Mouse (Mus musculus) heart, adult 10 weeks (tissue): ENCODE data around the gene 6820408C15Rik. TPM values are rescaled to one million over a fixed set of nuclear protein-coding genes. Genes with fewer than 3 reads are reported as not detected.

Experiments used
- polyA plus RNA-seq: library from polyadenylated mRNA; stranded (reverse); fragments of 350-450 nt; fragmentation: Illumina TruSeq; extraction: RNeasy Lipid Tissue Mini Kit (QIAGEN cat#74804); gene quantifications from one replicate; pipeline ENCODE4 v1.2.3, GENCODE M21; 2014; ENCODE audit warnings: low read depth, low replicate concordance

6820408C15Rik gene
- 4.6 TPM for polyA plus RNA-seq

DNA sequence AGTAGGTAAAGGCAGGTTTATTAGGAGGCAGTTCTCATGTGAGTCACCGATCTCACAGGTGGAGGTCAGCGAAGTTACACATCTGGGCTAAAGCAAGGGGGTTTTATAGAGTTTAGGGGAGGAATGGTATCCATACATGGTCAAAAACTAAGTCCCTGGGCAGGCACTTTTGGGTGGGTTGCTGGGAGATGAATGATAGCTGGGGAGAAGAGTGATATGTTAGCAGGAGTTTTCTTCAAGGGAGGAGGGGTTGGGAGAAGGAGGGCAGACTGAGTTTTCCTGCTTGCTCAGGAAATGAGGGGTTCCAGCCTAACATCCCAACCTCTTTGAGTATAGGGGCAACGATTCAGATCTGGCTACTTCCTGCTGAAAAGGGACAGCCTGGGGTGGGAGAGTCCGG is at the start of gene 6820408C15Rik:
6820408C15Rik (plus strand) TSS at position 301 of the 400 bp plus-strand sequence.

DNA sequence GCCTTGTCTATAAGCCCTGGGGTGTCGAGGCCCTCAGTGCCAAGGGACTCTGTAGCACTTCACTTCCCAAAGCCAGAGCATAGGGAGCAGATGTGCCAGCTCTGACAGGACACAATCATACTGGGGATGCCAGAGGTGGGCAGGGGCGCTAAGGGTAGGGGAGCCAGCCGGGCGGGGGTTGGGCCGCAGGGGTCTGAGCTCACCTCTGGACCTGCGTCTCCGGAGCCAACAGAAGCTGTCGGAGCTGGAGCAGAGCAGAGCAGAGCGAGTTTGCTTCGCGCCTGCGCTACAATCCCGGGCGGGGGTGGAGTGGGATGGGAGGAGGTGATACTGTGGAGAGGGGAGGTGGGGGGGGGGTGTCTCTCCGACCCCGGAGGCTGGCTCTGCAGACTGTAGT is 39.0 kb upstream of the 6820408C15Rik start, which contains the start of gene Nrsn2:
Nrsn2 (minus strand) TSS at position 294 of the 397 bp plus-strand sequence.

GRCm38 (mm10) chr2:152397680-152398435 is 17.5 kb upstream of the 6820408C15Rik start, which contains the start of gene Sox12:
Sox12 (minus strand) TSS chr2:152398063.

GRCm38 (mm10) chr2:152414591-152415165 is 709 bp upstream of the 6820408C15Rik start, which contains the start of gene Zcchc3:
Zcchc3 (minus strand) TSS chr2:152415027.

GRCm38 (mm10) chr2:152464570-152465150 is 49.3 kb downstream of the 6820408C15Rik start, which contains the start of gene Defb23:
Defb23 (minus strand) TSS chr2:152464620.

DNA sequence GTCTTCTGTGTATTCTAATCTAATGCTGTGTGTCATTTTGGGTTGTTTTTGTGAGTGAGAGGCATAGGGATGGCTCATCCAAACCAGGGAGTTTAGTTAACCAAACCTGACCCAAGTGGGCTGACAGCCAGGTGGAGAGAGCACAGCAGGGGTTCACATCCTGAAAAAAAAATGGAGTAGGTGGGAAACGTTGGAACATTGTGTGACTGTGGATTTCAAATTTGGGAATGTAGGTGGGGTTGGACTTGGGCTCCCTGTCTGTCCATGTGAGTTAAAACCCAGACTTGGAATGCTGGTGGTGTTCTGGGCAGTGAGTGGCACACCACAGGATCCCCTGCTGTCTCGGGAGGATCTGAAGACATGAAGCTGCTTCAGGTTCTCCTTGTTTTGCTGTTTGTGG is 61.4 kb downstream of the 6820408C15Rik start, which contains the start of gene Defb20:
Defb20 (plus strand) TSS at position 301 of the 400 bp plus-strand sequence.

DNA sequence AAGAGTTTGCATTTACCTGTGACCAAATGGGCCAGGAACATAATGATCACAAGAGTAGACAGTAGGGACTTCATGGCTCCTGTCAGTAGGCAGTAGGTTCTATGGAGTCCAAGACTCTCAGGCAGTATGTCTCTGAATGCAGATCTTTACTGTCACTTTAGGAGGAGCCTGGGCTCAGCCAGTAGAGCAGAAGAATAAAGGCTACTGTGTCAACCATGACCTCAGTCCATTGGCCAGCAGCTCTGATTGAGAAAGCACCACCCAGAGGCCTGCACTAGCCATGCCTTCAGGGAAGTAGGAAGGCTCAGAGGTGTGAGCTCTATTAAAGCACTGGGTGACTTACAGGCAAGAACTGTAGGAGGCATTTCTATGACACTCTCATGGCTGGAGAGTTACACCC is 74.7 kb downstream of the 6820408C15Rik start, which contains the start of gene Defb22:
Defb22 (minus strand) TSS at position 101 of the 400 bp plus-strand sequence.

Other genes starting within 250 kb of the 6820408C15Rik start
- 89.3 TPM for gene Csnk2a1, start 188.7 kb upstream of the 6820408C15Rik start, polyA plus RNA-seq
- 38.6 TPM for gene Tbc1d20, start 121.8 kb upstream of the 6820408C15Rik start, polyA plus RNA-seq
- 50.8 TPM for gene Rbck1, start 82.9 kb upstream of the 6820408C15Rik start, polyA plus RNA-seq
- gene Trib3, start 71.6 kb upstream of the 6820408C15Rik start, polyA plus RNA-seq: 1.8 TPM
- gene Nrsn2, start 38.9 kb upstream of the 6820408C15Rik start, polyA plus RNA-seq: not detected
- gene Sox12, start 17.5 kb upstream of the 6820408C15Rik start, polyA plus RNA-seq: 5.4 TPM
- 4.6 TPM for gene Zcchc3, start 560 bp upstream of the 6820408C15Rik start, polyA plus RNA-seq
- gene Defb23, start 49.0 kb downstream of the 6820408C15Rik start, polyA plus RNA-seq: not detected
- gene Defb20, start 61.5 kb downstream of the 6820408C15Rik start, polyA plus RNA-seq: not detected
- not detected for gene Defb22, start 74.6 kb downstream of the 6820408C15Rik start, polyA plus RNA-seq
- not detected for gene Defb26, start 96.1 kb downstream of the 6820408C15Rik start, polyA plus RNA-seq
- gene Defb28, start 102.7 kb downstream of the 6820408C15Rik start, polyA plus RNA-seq: not detected
- gene Defb29, start 124.5 kb downstream of the 6820408C15Rik start, polyA plus RNA-seq: not detected
- not detected for gene Gm17416, start 153.8 kb downstream of the 6820408C15Rik start, polyA plus RNA-seq
- gene Defb21, start 157.2 kb downstream of the 6820408C15Rik start, polyA plus RNA-seq: not detected
- not detected for gene Defb19, start 164.7 kb downstream of the 6820408C15Rik start, polyA plus RNA-seq
- gene Defb45, start 183.8 kb downstream of the 6820408C15Rik start, polyA plus RNA-seq: not detected
- gene Defb36, start 188.7 kb downstream of the 6820408C15Rik start, polyA plus RNA-seq: not detected
- not detected for gene Defb25, start 207.5 kb downstream of the 6820408C15Rik start, polyA plus RNA-seq
- gene Rem1, start 211.4 kb downstream of the 6820408C15Rik start, polyA plus RNA-seq: 7.0 TPM